Mouse (Mus musculus) ES-Bruce4 (cell line): ENCODE measurements around the gene Cyp1a2. TPM values are rescaled to one million over a fixed set of nuclear protein-coding genes. Genes with fewer than 3 reads are reported as not detected.

Experiments used
- H3K27ac ChIP-seq: 2 replicates; pipeline ENCODE4 v1.5.1; 2012; ENCODE audit warnings: low read length, inconsistent platforms; ENCODE audit not compliant: insufficient read depth
- H3K27me3 ChIP-seq: 2 replicates; pipeline ENCODE4 v1.6.1; 2012; ENCODE audit warnings: mild to moderate bottlenecking, low read length, inconsistent platforms; ENCODE audit not compliant: control insufficient read depth, poor library complexity, insufficient read depth, severe bottlenecking
- H3K36me3 ChIP-seq: 2 replicates; pipeline ENCODE4 v1.6.1; 2012; ENCODE audit warnings: inconsistent platforms, mild to moderate bottlenecking, low read length, moderate library complexity; ENCODE audit not compliant: control insufficient read depth, poor library complexity, insufficient read depth, severe bottlenecking
- H3K4me1 ChIP-seq: one replicate; pipeline ENCODE4 v1.8.1; 2011; ENCODE audit warnings: low read length; ENCODE audit not compliant: control insufficient read depth, insufficient read depth
- H3K4me3 ChIP-seq: 2 replicates; pipeline ENCODE4 v1.5.1; 2011; ENCODE audit warnings: low read depth, mild to moderate bottlenecking, low read length
- H3K9ac ChIP-seq: 2 replicates; pipeline ENCODE4 v1.6.1; 2012; ENCODE audit warnings: low read depth, mild to moderate bottlenecking, inconsistent platforms; ENCODE audit not compliant: poor library complexity, severe bottlenecking
- H3K9me3 ChIP-seq: replicated peaks from 2 replicates; pipeline ENCODE4 v1.6.1; 2012; ENCODE audit warnings: mild to moderate bottlenecking, low read length, inconsistent platforms; ENCODE audit not compliant: control insufficient read depth, poor library complexity, insufficient read depth, severe bottlenecking
- CTCF ChIP-seq: IDR thresholded peaks from one replicate; pipeline ENCODE4 v1.8.1; 2011; ENCODE audit warnings: low read depth, low read length
- EP300 ChIP-seq: IDR thresholded peaks from 2 replicates; pipeline ENCODE4 v1.6.1; 2011; ENCODE audit warnings: low read depth, low read length; ENCODE audit not compliant: insufficient read depth
- POLR2A ChIP-seq: IDR thresholded peaks from one replicate; pipeline ENCODE4 v1.8.1; 2011; ENCODE audit warnings: low read length; ENCODE audit not compliant: insufficient read depth
- polyA plus RNA-seq: library from polyadenylated mRNA; stranded (reverse); fragments of >200 nt; gene quantifications from 2 replicates; pipeline ENCODE4 v1.2.4, GENCODE M21; 2011; ENCODE audit warnings: low read depth; ENCODE audit not compliant: missing spikeins, insufficient read depth, insufficient read length

Gene Cyp1a2
- 0.37 TPM in 1 of 2 replicates, not detected in the other for polyA plus RNA-seq

DNA sequence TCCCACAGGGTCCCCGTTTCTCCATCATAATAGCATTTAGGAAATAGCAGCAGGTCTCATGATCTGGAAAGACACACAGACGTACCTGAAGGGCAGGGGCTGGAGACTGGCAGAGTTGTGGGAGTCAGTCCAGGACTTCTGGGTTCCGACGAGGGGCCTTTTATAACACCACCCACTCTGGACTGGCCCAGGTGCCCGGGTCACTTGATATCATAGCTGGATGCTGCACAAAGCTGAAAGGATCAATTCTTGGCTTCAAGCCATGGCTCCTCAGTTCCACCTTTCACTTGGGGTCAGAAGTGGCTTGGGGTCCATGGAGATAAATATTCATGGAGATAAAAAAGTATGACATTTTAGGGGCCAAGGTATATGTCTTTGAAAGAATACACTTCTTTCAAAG is at the start of gene Cyp1a2:
Gene Cyp1a2, minus strand, starts transcription at position 184 of the 400 bp plus-strand sequence.
- Histone ChIP-seq H3K9ac (no peak within 1 kb of the TSS), H3K36me3 (no peaks in the 10 kb centered on the region), H3K27me3 (no peaks in the 10 kb centered on the region), H3K4me3 (no peak within 1 kb of the TSS), H3K4me1 (no peaks in the 10 kb centered on the region), H3K27ac (no peak within 1 kb of the TSS), H3K9me3 (no peaks in the 10 kb centered on the region)
- no peak for TF ChIP-seq POLR2A
- TF ChIP-seq CTCF: no peak
- TF ChIP-seq EP300: no peak

DNA sequence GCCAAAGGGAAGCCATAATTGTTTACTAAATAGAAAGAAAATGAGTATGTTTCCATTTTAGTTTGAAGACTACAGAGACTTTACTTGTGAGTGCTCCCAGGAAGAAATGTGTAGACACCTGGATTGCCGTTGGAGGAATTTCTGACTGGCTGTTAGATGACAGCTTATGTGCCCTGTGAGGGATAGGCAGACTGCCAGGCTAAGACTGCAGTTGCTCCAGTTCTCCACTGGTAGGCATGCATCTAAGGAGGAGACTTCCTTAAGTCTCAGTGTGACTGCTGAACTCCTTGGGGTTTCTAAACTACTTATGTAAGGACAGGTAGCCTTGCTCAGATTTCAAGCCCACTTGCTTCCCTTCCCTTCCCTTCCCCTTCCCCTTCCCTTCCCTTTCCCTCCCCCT is 44.8 kb upstream of the Cyp1a2 start:
- Histone ChIP-seq H3K27me3 (no peaks in the 10 kb centered on the region), H3K4me3 (no peak overlapping the region), H3K4me1 (no peaks in the 10 kb centered on the region), H3K9me3 (no peaks in the 10 kb centered on the region), H3K27ac (no peak overlapping the region), H3K9ac (no peak overlapping the region), H3K36me3 (peaks cover 5% of the 10 kb centered on the region; the same call in 1 of the 2 replicates)
- TF ChIP-seq CTCF (no peak), POLR2A (no peak), EP300 (no peak)

DNA sequence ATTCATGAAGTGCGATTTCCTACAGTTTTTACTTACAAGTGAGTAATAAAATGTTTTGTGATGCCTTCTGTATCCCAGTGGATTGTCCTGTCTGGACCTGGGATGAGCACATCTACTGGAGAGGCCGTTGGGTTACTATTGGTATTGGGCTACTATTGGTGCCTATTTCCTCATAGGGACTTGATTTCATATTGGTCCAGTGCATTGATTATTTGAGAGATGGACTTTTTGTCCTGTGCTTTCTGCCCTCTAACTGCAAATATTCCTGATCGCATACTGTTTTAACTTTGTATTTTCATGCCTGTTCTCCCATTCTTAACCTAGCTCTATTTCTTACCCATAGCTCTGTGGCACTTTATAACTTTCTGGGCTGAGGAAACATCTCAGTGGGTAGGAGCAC is 41.2 kb upstream of the Cyp1a2 start:
- Histone ChIP-seq H3K9me3 (no peaks in the 10 kb centered on the region), H3K36me3 (peaks cover 8% of the 10 kb centered on the region), H3K27ac (no peak overlapping the region), H3K9ac (no peak overlapping the region), H3K27me3 (no peaks in the 10 kb centered on the region), H3K4me1 (no peaks in the 10 kb centered on the region), H3K4me3 (no peak overlapping the region)
- TF ChIP-seq POLR2A (no peak), CTCF (no peak), EP300 (no peak)

DNA sequence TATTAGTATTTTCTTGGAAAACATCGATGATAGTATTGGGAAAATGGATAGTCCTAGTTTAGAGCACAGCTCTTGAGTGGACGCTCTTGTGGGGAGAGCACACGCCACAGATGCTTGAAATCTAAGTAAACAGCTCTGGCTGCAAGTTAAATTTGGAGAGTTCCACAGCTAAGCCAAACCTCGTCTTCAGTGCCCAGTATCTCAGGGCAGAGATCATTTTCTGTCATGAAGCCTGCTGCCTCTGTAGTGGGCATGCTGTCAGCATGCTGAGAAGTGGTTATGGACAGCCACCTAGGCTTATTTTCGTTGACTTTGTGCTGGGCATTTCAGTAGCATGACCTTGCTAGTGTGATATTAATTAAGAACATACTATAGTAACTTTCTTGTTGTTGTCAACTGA is 40.3 kb upstream of the Cyp1a2 start:
- Histone ChIP-seq H3K4me3 (no peak overlapping the region), H3K9me3 (no peaks in the 10 kb centered on the region), H3K27me3 (no peaks in the 10 kb centered on the region), H3K27ac (no peak overlapping the region), H3K36me3 (peaks cover 5% of the 10 kb centered on the region), H3K9ac (no peak overlapping the region), H3K4me1 (no peaks in the 10 kb centered on the region)
- no peak for TF ChIP-seq POLR2A

DNA sequence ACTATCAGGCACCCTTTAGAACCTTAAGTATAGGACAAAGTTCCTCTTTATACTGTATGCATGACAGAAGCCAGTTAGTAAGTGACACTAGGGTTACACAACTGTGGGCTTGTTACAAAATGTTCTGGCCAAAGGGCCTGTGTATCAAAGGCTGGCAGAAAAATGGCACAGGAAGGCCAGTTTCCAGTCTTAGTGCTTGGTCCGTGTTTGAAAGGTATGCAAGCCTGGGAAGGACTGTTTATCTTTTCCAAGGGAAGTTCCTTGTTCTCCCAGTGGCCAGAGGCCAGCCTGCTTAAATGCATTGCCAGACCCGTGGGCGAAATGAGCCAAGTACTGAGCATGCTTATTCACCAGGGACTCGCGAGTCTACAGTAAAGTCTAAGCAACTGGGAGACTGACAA is 39.8 kb upstream of the Cyp1a2 start:
- peaks cover 5% of the 10 kb centered on the region for H3K36me3 ChIP-seq
- H3K4me3 ChIP-seq: no peak overlapping the region
- no peaks in the 10 kb centered on the region for H3K27me3 ChIP-seq
- H3K9ac ChIP-seq: no peak overlapping the region
- H3K9me3 ChIP-seq: no peaks in the 10 kb centered on the region
- no peak for TF ChIP-seq EP300
- TF ChIP-seq CTCF: no peak
- no peak for TF ChIP-seq POLR2A
- no peaks in the 10 kb centered on the region for H3K4me1 ChIP-seq
- H3K27ac ChIP-seq: no peak overlapping the region

DNA sequence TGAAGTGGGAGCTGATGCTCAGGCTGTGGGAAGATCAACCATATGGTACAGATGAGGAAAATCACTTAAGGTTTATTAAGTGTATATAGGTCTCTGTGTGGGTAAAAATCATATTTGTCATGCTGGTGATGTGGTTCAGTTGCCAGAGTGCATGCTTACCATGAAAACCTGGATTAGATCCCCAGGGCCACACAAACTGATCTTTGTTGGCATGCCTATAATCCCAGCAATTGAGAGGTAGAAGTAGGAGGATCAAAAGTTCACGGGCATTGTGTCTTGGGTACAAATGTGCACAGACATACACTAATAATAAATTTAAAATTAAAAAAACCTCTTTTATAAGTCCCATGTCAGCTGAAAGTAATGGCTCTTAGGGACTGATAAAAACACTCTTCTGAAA is 38.9 kb upstream of the Cyp1a2 start:
- TF ChIP-seq CTCF: no peak
- TF ChIP-seq POLR2A: no peak
- TF ChIP-seq EP300: no peak
- no peak overlapping the region for H3K27ac ChIP-seq
- H3K4me3 ChIP-seq: no peak overlapping the region
- H3K9ac ChIP-seq: no peak overlapping the region
- no peaks in the 10 kb centered on the region for H3K9me3 ChIP-seq
- H3K36me3 ChIP-seq: peaks cover 5% of the 10 kb centered on the region
- H3K27me3 ChIP-seq: no peaks in the 10 kb centered on the region
- H3K4me1 ChIP-seq: no peaks in the 10 kb centered on the region
